Mouse (Mus musculus) ovary, adult 2 months (tissue): ENCODE results near the gene Noa1. TPM values are rescaled to one million over a fixed set of nuclear protein-coding genes. Genes with fewer than 3 reads are reported as not detected.

Source experiments
- polyA plus RNA-seq: library from polyadenylated mRNA; depleted of rRNA; stranded (reverse); fragments of >200 nt; gene quantifications from 2 replicates; pipeline ENCODE4 v1.2.3, GENCODE M21; 2012; rRNA removed

Noa1 gene
- polyA plus RNA-seq = 26.4 and 34.2 TPM in 2 replicates

GRCm38 (mm10) chr5:77309924-77310772, at the start of gene Noa1, which contains the start of gene Polr2b:
Gene Noa1, minus strand, starts transcription at chr5:77310084.
Gene Polr2b, plus strand, starts transcription at chr5:77310147.

GRCm38 (mm10) chr5:77265081-77265670, 44.7 kb downstream of the Noa1 start, which contains the start of gene Rest:
Gene Rest, plus strand, starts transcription at chr5:77265491.

Other genes starting within 250 kb of the Noa1 start
- 24.7 and 25.2 TPM in 2 replicates for gene Hopx, start 195.0 kb downstream of the Noa1 start, polyA plus RNA-seq
- 0.31 TPM in 1 of 2 replicates, not detected in the other for gene Spink2, start 98.6 kb downstream of the Noa1 start, polyA plus RNA-seq
- 10.5 and 10.8 TPM in 2 replicates for gene Rest, start 44.6 kb downstream of the Noa1 start, polyA plus RNA-seq
- 16.1 and 30.7 TPM in 2 replicates for gene Polr2b, start 63 bp upstream of the Noa1 start, polyA plus RNA-seq
- gene Igfbp7, start 98.0 kb upstream of the Noa1 start, polyA plus RNA-seq = 5,375 and 11,661 TPM in 2 replicates